Mouse (Mus musculus) kidney, postnatal 0 days (tissue): ENCODE measurements at regions not wholly inside any gene's neighbourhood (a gene's known extent, or its start where the extent isn't known, plus 50 kb on each side); places are given as distances from the start of the nearest gene placed in this dataset.

ENCODE experiments used
- ATAC-seq: fragments of 200-750 bp; cut with Nextera tagmentation; replicated peaks from 2 replicates; pipeline ENCODE4 v1.8.0; 2017; ENCODE audit warnings: low read depth, moderate number of reproducible peaks, moderate TSS enrichment, moderate library complexity; ENCODE audit not compliant: low FRiP score
- DNase-seq: peaks from one replicate; pipeline ENCODE4 v3.0.0-alpha.2; 2016; ENCODE audit warnings: low spot score
- H3K27ac ChIP-seq: fragments of 300-500 bp; sonication (generic); 2 replicates; pipeline ENCODE4 v1.5.1; 2014; ENCODE audit warnings: mild to moderate bottlenecking
- H3K27me3 ChIP-seq: fragments of 300-500 bp; sonication (generic); 2 replicates; pipeline ENCODE4 v1.6.1; 2014; ENCODE audit warnings: low read length, mixed read lengths; ENCODE audit not compliant: insufficient read depth
- H3K36me3 ChIP-seq: fragments of 300-500 bp; sonication (generic); 2 replicates; pipeline ENCODE4 v1.6.1; 2014; ENCODE audit warnings: low read length, mixed read lengths; ENCODE audit not compliant: insufficient read depth
- H3K4me1 ChIP-seq: fragments of 300-500 bp; sonication (generic); replicated peaks from 2 replicates; pipeline ENCODE4 v1.6.1; 2014; ENCODE audit warnings: antibody characterized with exemption, low read length, mixed read lengths; ENCODE audit not compliant: insufficient read depth
- H3K4me2 ChIP-seq: fragments of 300-500 bp; sonication (generic); 2 replicates; pipeline ENCODE4 v1.6.1; 2014; ENCODE audit warnings: mild to moderate bottlenecking, low read length, moderate library complexity, mixed read lengths
- H3K4me3 ChIP-seq: fragments of 300-500 bp; sonication (generic); replicated peaks from 2 replicates; pipeline ENCODE4 v1.5.1; 2014; ENCODE audit warnings: low read depth, low read length
- H3K9ac ChIP-seq: fragments of 300-500 bp; sonication (generic); 2 replicates; pipeline ENCODE4 v1.6.1; 2014; ENCODE audit warnings: low read depth, low read length
- H3K9me3 ChIP-seq: fragments of 300-500 bp; sonication (generic); replicated peaks from 2 replicates; pipeline ENCODE4 v1.6.1; 2016; ENCODE audit warnings: low read length, inconsistent platforms, mixed read lengths
- CTCF ChIP-seq: IDR thresholded peaks from 2 replicates; pipeline ENCODE4 v1.5.1; 2016; ENCODE audit warnings: antibody characterized with exemption, low read depth, mild to moderate bottlenecking, moderate library complexity
- WGBS: fragments of 180-500 bp; shearing (Covaris S2); extraction: QIAGEN DNeasy Blood & Tissue Kit; methylation state at CpG from one replicate; pipeline ENCODE4 v1.1.7; 2014; 5-methylcytosine and 5-hydroxymethylcytosine counted together

DNA sequence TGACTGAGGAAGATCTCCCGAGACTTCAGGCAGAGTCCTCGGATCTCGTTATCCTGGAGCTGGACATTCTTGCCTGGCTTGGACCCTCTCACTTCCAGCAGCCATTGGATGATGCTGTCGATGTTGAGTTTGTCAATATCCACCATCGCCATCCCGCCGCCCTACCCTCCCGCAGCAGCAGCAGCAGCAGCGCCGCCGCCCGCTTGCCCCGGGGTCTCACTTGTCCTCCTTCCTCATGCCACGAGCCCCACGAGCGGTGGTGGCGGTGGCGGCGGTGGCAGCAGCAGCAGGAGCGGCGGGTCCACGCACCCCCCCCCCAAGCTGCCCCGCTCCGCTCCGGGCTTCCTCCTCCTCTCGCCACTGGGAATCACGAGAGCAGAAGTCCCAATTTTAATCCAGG is 115.1 kb upstream of the Taf1b start:
- ATAC-seq (no peak), DNase-seq (no peak)
- H3K27me3 ChIP-seq = no peaks in the 10 kb centered on the region
- no peak for TF ChIP-seq CTCF
- H3K9ac ChIP-seq = no peak overlapping the region
- H3K36me3 ChIP-seq = no peaks in the 10 kb centered on the region
- no peak overlapping the region for H3K4me3 ChIP-seq
- H3K27ac ChIP-seq = no peak overlapping the region
- WGBS = 89% methylated on average over 26 of the region's 27 CpGs
- H3K9me3 ChIP-seq = no peaks in the 10 kb centered on the region
- no peak overlapping the region for H3K4me2 ChIP-seq
- H3K4me1 ChIP-seq = no peaks in the 10 kb centered on the region

GRCm38 (mm10) chr12:24424958-24425357 is 73.2 kb upstream of the Taf1b start:
- Histone ChIP-seq H3K9me3 (no peaks in the 10 kb centered on the region), H3K4me3 (no peak overlapping the region), H3K4me1 (no peaks in the 10 kb centered on the region), H3K27ac (no peak overlapping the region), H3K4me2 (no peak overlapping the region), H3K9ac (no peak overlapping the region), H3K36me3 (no peaks in the 10 kb centered on the region), H3K27me3 (no peaks in the 10 kb centered on the region)
- DNase-seq (peak; percentile 2), ATAC-seq (no peak)
- WGBS = 67% methylated on average over 17 of the region's 17 CpGs
- TF ChIP-seq CTCF = no peak
